8 mouse cellular contexts compared by ENCODE assay signal in the genomic region with DNA sequence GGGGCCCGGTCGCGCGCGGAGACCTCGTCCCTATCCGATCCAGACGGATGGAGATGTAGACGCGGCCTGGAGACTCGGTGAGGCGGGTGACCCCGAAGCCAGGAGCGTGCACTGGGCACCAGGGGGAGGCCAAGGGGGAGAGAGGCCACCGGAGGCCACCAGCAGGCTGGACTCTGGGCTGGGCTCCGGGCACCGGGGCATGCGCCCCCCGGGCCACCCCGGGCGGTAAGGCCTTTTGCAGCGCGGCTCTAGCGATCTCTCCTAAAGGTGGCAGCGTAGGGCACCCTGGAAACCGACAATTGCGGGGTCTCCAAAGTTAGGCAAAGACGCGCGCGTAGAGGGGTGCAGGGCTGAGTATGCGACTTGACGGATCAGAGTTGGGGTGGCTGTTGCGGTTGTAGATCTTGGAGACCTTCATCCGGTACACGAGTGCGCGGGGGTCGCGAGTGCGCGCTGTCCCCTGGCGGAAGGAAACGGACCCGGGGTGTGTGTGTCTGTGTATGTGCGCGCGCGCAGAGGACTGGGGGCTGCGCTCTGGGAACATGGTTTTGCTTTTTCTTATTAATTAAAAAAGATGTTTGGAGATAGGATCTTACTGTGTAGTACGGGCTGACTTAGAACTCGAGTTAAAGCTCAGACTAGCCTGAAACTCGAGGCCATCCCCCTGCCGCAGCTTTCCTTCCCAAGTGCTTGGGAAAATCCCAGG. TPM values are rescaled to one million over a fixed set of nuclear protein-coding genes. Genes with fewer than 3 reads are reported as not detected.
DNase-seq lines count a peak whose midpoint lies in the region; ATAC-seq and TF ChIP-seq lines count a peak whose summit lies in the region.

No protein-coding gene starts in this region.

- POLR2A ChIA-PET in Patski (lab: Charles Lee), result interaction anchor here (0.7 to 2.2 kb wide), 9 partner anchors 9 to 225 kb away, joined by 3 to 10 read pairs (median 5); partner anchors contain the start of gene Kiss1r

- ATAC-seq in Patski, result peak; percentile 5
- ATAC-seq in embryonic facial prominence, embryonic 15.5 days (ENCODE audit: insufficient number of reproducible peaks, low FRiP score, low TSS enrichment, low read depth), result peak; percentile 17
- ATAC-seq in megakaryocyte progenitor cell, adult 5-6 weeks (replicated peaks; ENCODE audit: poor library complexity), result peak; percentile 23; the same call in 1 of the 2 replicates

- peaks cover 47% of the 10 kb centered on the region for H3K4me1 ChIP-seq in embryonic facial prominence, embryonic 15.5 days
- peaks cover 71% of the 10 kb centered on the region for H3K4me1 ChIP-seq in hindbrain, embryonic 10.5 days (replicated peaks)

- H3K4me3 ChIP-seq in embryonic facial prominence, embryonic 15.5 days (replicated peaks), result peak overlapping the region; percentile 99
- peak overlapping the region; percentile 95 for H3K4me3 ChIP-seq in hindbrain, embryonic 10.5 days

- H3K36me3 ChIP-seq in embryonic facial prominence, embryonic 15.5 days, result peaks cover 17% of the 10 kb centered on the region; the same call in 1 of the 2 replicates
- peaks cover 24% of the 10 kb centered on the region for H3K36me3 ChIP-seq in hindbrain, embryonic 10.5 days

- peak overlapping the region; percentile 92 for H3K4me2 ChIP-seq in embryonic facial prominence, embryonic 15.5 days (replicated peaks)

- no peaks in the 10 kb centered on the region for H3K9me3 ChIP-seq in embryonic facial prominence, embryonic 15.5 days (replicated peaks)
- H3K9me3 ChIP-seq in hindbrain, embryonic 10.5 days, result no peaks in the 10 kb centered on the region

- no peak for TF ChIP-seq CTCF in Patski (IDR thresholded peaks at IDR 0.05)

- in situ Hi-C loops in Patski (cut with MboI; ENCODE audit: low pct_unique_long_range_greater_than_20kb), result no loop called here

- under 1% methylated on average over 54 of the region's 54 CpGs for WGBS in embryonic facial prominence, embryonic 15.5 days
- under 1% methylated on average over 54 of the region's 54 CpGs for WGBS in hindbrain, embryonic 10.5 days

- no peaks in the 10 kb centered on the region for H3K27me3 ChIP-seq in Patski
- H3K27me3 ChIP-seq in embryonic facial prominence, embryonic 15.5 days, result peaks cover 12% of the 10 kb centered on the region
- peaks cover 58% of the 10 kb centered on the region for H3K27me3 ChIP-seq in hindbrain, embryonic 10.5 days (ENCODE audit: insufficient read depth, poor library complexity, severe bottlenecking)

- DNase-seq in adrenal gland, postnatal 10 days, result peak; percentile 70
- no peak for DNase-seq in adrenal gland, adult 8-10 months
- DNase-seq in Patski (ENCODE audit: low read depth, low spot score), result no peak
- DNase-seq in hindbrain, embryonic 10.5 days (ENCODE audit: low spot score), result no peak
- peak; percentile 52 for DNase-seq in layer of hippocampus, postnatal 25 days (ENCODE audit: extremely low spot score in 1 of 2, low spot score in 1 of 2)
- DNase-seq in spleen, adult 18-20 months, result peak; percentile 54 to 67

- CTCF ChIA-PET in Patski (lab: Charles Lee), result interaction anchor here (1.5 kb wide), 1 partner anchor 30 kb away, joined by 10 read pairs; no protein-coding TSS in a partner anchor

- peak overlapping the region; percentile 98 for H3K9ac ChIP-seq in embryonic facial prominence, embryonic 15.5 days

- H3K27ac ChIP-seq in embryonic facial prominence, embryonic 15.5 days (replicated peaks), result peak overlapping the region; percentile 97
- peak overlapping the region; percentile 96 for H3K27ac ChIP-seq in hindbrain, embryonic 10.5 days

RNA-seq across cellular contexts. Expression of gene Arid3a, which starts 0.6 kb away (rescaled TPM):
- total RNA-seq in adrenal gland, postnatal 10 days (2021), result 1 to 10 TPM; 6.3 to 8.1 TPM
- total RNA-seq in adrenal gland, adult 8-10 months (2022), result 1 to 10 TPM; 5.3 to 9.8 (median 7.5) TPM
- polyA plus RNA-seq in Patski (2021), result 5.9 TPM
- 6.6 and 7.0 TPM in 2 replicates for polyA plus RNA-seq in embryonic facial prominence, embryonic 15.5 days (2015; fragmentation: Nextera tagmentation; extraction: Ambion mirVana)
- polyA plus RNA-seq in hindbrain, embryonic 10.5 days (2016; fragmentation: Nextera tagmentation; extraction: Ambion mirVana), result 11.1 and 15.0 TPM in 2 replicates
- total RNA-seq in layer of hippocampus, postnatal 25 days (2021), result 1 to 10 TPM; 4.6 to 6.9 TPM
- 19.9 and 21.6 TPM in 2 replicates for total RNA-seq in megakaryocyte progenitor cell, adult 5-6 weeks (2015)
- 31.0 and 32.2 TPM in 2 replicates for total RNA-seq in megakaryocyte progenitor cell, adult 5-6 weeks (2017)

RNA-seq across cellular contexts. Expression of gene R3hdm4, which starts 6.5 kb away (rescaled TPM):
- 10 to 100 TPM; 78.9 to 93.6 TPM for total RNA-seq in adrenal gland, postnatal 10 days (2021)
- total RNA-seq in adrenal gland, adult 8-10 months (2022), result 100 to 1,000 TPM in 3 of 4 experiments, 10 to 100 TPM in 1; 99.4 to 132 (median 112) TPM
- 101 TPM for polyA plus RNA-seq in Patski (2021)
- polyA plus RNA-seq in embryonic facial prominence, embryonic 15.5 days (2015; fragmentation: Nextera tagmentation; extraction: Ambion mirVana), result 179 and 181 TPM in 2 replicates
- polyA plus RNA-seq in hindbrain, embryonic 10.5 days (2016; fragmentation: Nextera tagmentation; extraction: Ambion mirVana), result 130 and 152 TPM in 2 replicates
- 100 to 1,000 TPM; 428 to 450 TPM for total RNA-seq in layer of hippocampus, postnatal 25 days (2021)
- 72.3 and 78.7 TPM in 2 replicates for total RNA-seq in megakaryocyte progenitor cell, adult 5-6 weeks (2015)
- total RNA-seq in megakaryocyte progenitor cell, adult 5-6 weeks (2017), result 35.1 and 50.7 TPM in 2 replicates

RNA-seq across cellular contexts. Expression of gene Kiss1r, which starts 10.7 kb away (rescaled TPM):
- total RNA-seq in adrenal gland, postnatal 10 days (2021), result 1 to 10 TPM in 1 of 2 experiments, under 1 TPM in 1; 0.69 to 1.8 TPM
- 1 to 10 TPM; 1.1 to 5.6 (median 4.0) TPM for total RNA-seq in adrenal gland, adult 8-10 months (2022)
- 2.1 TPM for polyA plus RNA-seq in Patski (2021)
- 1.1 and 1.4 TPM in 2 replicates for polyA plus RNA-seq in embryonic facial prominence, embryonic 15.5 days (2015; fragmentation: Nextera tagmentation; extraction: Ambion mirVana)
- 0.72 and 0.80 TPM in 2 replicates for polyA plus RNA-seq in hindbrain, embryonic 10.5 days (2016; fragmentation: Nextera tagmentation; extraction: Ambion mirVana)
- 1 to 10 TPM; 6.6 to 6.7 TPM for total RNA-seq in layer of hippocampus, postnatal 25 days (2021)
- total RNA-seq in megakaryocyte progenitor cell, adult 5-6 weeks (2015), result 0.15 TPM in 2 replicates
- 0.25 and 1.3 TPM in 2 replicates for total RNA-seq in megakaryocyte progenitor cell, adult 5-6 weeks (2017)

RNA-seq across cellular contexts. Expression of gene Gm26602, which starts 16.8 kb away (rescaled TPM):
- total RNA-seq in adrenal gland, postnatal 10 days (2021), result not detected
- total RNA-seq in adrenal gland, adult 8-10 months (2022), result not detected
- not detected for polyA plus RNA-seq in Patski (2021)
- polyA plus RNA-seq in embryonic facial prominence, embryonic 15.5 days (2015; fragmentation: Nextera tagmentation; extraction: Ambion mirVana), result 5.2 TPM in 1 of 2 replicates, not detected in the other
- polyA plus RNA-seq in hindbrain, embryonic 10.5 days (2016; fragmentation: Nextera tagmentation; extraction: Ambion mirVana), result 2.6 and 4.5 TPM in 2 replicates
- not detected for total RNA-seq in layer of hippocampus, postnatal 25 days (2021)
- total RNA-seq in megakaryocyte progenitor cell, adult 5-6 weeks (2015), result not detected in 2 replicates
- total RNA-seq in megakaryocyte progenitor cell, adult 5-6 weeks (2017), result not detected in 2 replicates

RNA-seq across cellular contexts. Expression of gene Med16, which starts 18.8 kb away (rescaled TPM):
- 10 to 100 TPM; 48.1 to 50.8 TPM for total RNA-seq in adrenal gland, postnatal 10 days (2021)
- 10 to 100 TPM; 50.9 to 60.7 (median 57.8) TPM for total RNA-seq in adrenal gland, adult 8-10 months (2022)
- polyA plus RNA-seq in Patski (2021), result 27.1 TPM
- 44.0 and 48.4 TPM in 2 replicates for polyA plus RNA-seq in embryonic facial prominence, embryonic 15.5 days (2015; fragmentation: Nextera tagmentation; extraction: Ambion mirVana)
- 68.3 and 77.3 TPM in 2 replicates for polyA plus RNA-seq in hindbrain, embryonic 10.5 days (2016; fragmentation: Nextera tagmentation; extraction: Ambion mirVana)
- 10 to 100 TPM; 55.5 to 56.2 TPM for total RNA-seq in layer of hippocampus, postnatal 25 days (2021)
- total RNA-seq in megakaryocyte progenitor cell, adult 5-6 weeks (2015), result 13.9 and 14.4 TPM in 2 replicates
- total RNA-seq in megakaryocyte progenitor cell, adult 5-6 weeks (2017), result 22.1 and 24.8 TPM in 2 replicates

Comparison
In these comparisons a context has a peak if more than half of its experiments do, and no peak if none do; other contexts are left out.
1. DNase-seq: peak in adrenal gland, postnatal 10 days (single experiment), layer of hippocampus, postnatal 25 days (2 of 2) and spleen, adult 18-20 months (2 of 2); none in adrenal gland, adult 8-10 months (single experiment), Patski (single experiment) and hindbrain, embryonic 10.5 days (single experiment).
2. Peak in every context shown above with its lines, with median percentiles within 50 percentile points of each other: ATAC-seq.